Mouse (Mus musculus): ENCODE results near the gene Rhbdf1.

DNA sequence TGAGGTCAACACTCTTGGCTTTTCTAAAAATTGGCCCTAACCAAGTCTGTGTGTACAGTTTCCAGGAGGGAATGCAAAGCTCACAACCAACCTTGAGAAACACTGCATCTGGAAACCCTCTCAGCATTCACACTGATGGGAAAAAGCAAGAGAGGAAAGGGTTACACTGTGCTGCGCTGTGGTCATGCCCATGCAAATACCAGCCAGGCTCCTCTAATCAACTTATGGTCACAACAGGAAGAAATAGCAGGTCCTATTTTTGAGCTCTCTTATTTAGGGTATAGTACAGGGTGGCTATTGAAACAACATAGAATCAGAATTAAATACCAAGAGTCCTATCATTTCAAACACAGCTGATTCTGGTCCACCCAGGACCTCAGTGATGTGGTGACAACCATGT lies 22.5 kb upstream of the Rhbdf1 start:
- no peak for TF ChIP-seq POLR2A (IDR thresholded peaks at IDR 0.05; ENCODE audit: extremely low read depth, insufficient read depth, low read length)
- TF ChIP-seq CTCF (IDR thresholded peaks at IDR 0.05; ENCODE audit: low read depth, low read length): no peak

All from liver, adult 2 months (tissue).